Mouse (Mus musculus): ENCODE measurements at regions not wholly inside any gene's neighbourhood (a gene's known extent, or its start where the extent isn't known, plus 50 kb on each side); places are given as distances from the start of the nearest gene placed in this dataset.

GRCm38 (mm10) chr10:116726031-116726430, 144.7 kb upstream of the Cnot2 start:
- ATAC-seq (replicated peaks; ENCODE audit: poor library complexity, severe bottlenecking): peak; percentile 80

DNA sequence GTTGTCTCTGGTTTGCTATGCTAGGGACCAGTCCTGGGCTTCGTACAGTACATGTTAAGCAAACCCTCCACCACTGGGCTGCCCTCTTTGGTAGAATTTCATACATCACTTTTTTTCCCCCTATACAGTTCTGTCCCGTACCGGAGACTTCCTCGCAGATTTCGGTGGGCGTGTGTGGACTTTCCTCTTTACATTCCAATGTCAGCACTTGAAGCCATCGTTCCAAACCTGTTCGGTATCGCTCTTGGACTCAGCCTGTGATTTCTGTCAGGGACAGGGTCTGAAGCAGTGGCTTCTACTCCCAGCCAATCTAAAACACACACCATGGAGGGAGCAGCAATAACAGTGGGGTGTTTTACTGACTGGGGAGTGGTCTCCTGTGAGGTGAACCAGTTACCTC, 140.7 kb upstream of the Cnot2 start:
- ATAC-seq (replicated peaks; ENCODE audit: poor library complexity, severe bottlenecking): no peak

- no peak for ATAC-seq (replicated peaks; ENCODE audit: poor library complexity, severe bottlenecking)
Observed at GRCm38 (mm10) chr10:116719616-116720015, 138.3 kb upstream of the Cnot2 start.

- no peak for ATAC-seq (replicated peaks; ENCODE audit: poor library complexity, severe bottlenecking)
Observed at GRCm38 (mm10) chr10:116717961-116718360, 136.7 kb upstream of the Cnot2 start.

DNA sequence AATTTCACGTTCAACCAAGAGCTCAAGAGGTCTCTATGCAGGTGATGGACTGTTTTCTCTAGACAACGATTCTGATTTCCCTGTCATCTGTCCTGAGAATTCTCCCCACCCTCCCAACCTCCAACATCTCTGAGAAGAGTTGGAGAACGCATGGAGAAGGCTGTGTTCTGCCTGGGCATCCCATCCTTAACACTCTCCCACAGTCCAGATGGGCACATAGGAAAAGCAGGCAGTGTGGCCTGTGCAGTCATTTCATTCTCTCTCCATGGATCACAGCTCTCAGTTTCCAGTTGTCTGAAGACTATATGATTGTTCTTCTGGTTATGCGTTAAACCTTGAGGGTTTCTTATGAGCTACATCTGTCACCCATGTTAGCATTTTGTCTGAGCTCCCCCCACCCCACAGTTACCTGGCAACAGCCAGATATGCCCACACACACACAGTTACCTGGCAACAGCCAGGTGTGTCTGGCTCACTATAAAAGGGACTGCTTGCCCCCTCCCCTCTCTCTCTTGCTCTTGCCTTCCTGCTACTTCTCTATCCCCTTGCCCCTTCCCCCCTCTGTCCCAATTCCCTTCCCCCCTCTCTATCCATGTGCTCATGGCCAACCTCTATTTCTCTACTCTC, 135.8 kb upstream of the Cnot2 start:
- no peak for ATAC-seq (replicated peaks; ENCODE audit: poor library complexity, severe bottlenecking)

DNA sequence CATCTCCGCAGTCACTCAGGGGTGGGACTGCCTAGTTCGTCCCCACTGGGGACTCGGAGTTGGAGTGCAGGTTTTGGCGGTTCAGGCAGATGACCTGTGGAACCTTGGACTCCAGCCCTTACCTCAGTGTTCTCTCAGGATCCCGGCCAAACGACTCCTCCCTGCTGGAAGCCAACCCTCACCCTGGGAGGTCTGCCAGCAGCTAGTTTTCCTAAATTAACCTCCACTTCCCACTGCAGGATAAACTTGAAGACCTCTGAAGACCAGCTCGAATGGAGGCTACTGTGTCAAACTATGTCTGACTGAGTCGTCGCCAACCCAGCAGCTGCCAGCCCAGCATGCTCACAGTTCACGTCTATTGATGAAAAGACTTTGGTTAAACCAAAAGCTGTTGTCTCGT, 132.1 kb upstream of the Cnot2 start:
- no peak for ATAC-seq (replicated peaks; ENCODE audit: poor library complexity, severe bottlenecking)

DNA sequence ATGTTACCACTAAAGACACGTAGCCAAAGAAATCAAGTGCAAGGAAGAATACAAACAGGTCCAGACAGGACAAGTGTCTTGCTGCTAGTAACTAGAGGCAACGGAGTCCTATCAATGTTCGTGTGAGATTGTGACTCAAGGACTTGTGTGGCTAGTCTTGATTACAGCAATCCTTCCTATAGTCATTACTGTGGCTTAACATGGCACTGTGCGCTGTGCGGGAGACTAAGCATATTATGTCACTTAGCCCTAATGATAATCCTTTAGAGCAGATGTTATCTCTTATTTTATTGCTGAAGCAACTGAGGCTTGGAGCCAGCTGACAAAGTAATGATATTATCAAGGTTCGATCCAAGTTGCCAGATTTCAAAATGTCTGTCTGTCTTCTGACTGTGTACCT, 125.7 kb upstream of the Cnot2 start:
- peak; percentile 72 for ATAC-seq (replicated peaks; ENCODE audit: poor library complexity, severe bottlenecking)

GRCm38 (mm10) chr10:116701281-116701680, 120.0 kb upstream of the Cnot2 start:
- ATAC-seq (replicated peaks; ENCODE audit: poor library complexity, severe bottlenecking): no peak

DNA sequence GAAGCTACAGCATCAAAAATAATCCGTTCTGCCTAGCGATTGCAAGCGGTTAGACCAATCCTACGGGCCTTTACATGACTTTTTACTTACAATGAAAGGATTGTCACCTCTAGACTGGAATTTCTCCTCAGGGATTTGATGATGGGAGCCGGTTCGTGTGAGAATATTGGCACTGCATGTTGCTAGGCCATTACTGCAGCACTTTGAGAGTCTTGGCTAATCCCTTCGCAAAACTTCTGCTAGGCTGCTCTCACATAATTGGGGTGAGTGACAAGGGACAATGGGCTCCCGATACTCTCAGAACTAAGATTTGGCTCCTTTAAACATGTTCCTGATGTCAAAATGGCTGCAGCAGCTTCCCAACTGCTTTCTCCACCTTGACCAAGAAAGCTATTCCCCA, 118.4 kb upstream of the Cnot2 start:
- ATAC-seq (replicated peaks; ENCODE audit: poor library complexity, severe bottlenecking): no peak

- ATAC-seq (replicated peaks; ENCODE audit: poor library complexity, severe bottlenecking): no peak
Observed at GRCm38 (mm10) chr10:116697628-116698316, 116.5 kb upstream of the Cnot2 start.

- ATAC-seq (replicated peaks; ENCODE audit: poor library complexity, severe bottlenecking): no peak
Observed at GRCm38 (mm10) chr10:116693816-116694215, 112.5 kb upstream of the Cnot2 start.

DNA sequence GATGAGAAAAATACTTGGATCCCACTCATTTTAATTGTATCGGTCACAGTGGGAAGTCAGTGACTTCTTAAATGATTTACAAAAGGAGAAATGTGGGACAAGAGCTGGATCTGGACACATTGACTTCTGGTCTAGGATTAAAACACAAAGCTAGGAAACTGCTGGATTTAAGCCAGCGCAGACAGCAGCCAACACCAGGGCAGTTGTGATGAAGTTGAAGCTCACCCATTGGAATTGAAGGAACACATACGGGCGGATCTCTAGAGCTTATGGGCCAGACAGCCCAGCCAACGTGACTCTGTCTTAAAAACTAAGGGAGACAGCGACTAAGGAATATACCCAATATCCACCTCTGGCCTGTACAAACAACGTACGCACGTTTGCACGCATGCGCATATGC, 105.4 kb upstream of the Cnot2 start:
- ATAC-seq (replicated peaks; ENCODE audit: poor library complexity, severe bottlenecking): no peak

GRCm38 (mm10) chr10:116683374-116683773, 102.1 kb upstream of the Cnot2 start:
- no peak for ATAC-seq (replicated peaks; ENCODE audit: poor library complexity, severe bottlenecking)

DNA sequence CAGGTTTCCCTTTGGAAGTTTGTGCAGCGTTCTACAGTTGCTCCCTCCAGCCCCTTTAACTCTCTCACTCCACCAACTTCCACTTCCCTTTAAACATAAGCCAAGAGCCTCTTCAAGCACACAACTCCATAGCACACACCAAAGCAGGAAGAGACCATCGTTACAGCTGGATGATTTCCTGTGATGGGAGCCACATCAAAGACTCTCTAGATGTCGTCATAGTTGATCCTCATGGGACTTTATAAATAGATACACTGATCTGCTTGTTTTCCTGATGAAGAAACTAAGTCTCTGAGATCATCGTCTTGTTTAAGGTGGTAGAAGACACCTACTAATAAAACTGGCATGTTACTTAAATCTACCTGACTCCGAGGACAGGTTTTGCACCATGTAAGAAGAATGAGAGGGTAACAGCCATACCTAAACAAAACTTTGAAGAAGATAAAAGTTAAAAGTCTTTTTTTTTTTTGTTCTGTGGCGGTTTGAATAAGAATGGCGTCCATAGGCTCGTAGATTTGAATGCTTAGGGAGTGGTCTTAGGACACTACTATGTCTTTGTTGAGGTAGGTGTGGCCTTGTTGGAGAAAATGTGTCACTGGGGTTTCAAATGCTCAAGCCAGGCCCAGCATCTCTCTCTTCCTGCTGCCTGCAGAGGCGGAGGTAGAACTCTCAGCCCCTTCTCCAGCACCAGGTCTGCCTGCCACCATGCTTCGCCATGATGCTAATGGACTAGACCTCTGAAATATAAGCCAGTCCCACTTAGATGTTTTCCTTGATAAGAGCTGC, 97.8 kb upstream of the Cnot2 start:
- no peak for ATAC-seq (replicated peaks; ENCODE audit: poor library complexity, severe bottlenecking)

GRCm38 (mm10) chr10:116677949-116678348, 96.6 kb upstream of the Cnot2 start:
- no peak for ATAC-seq (replicated peaks; ENCODE audit: poor library complexity, severe bottlenecking)

DNA sequence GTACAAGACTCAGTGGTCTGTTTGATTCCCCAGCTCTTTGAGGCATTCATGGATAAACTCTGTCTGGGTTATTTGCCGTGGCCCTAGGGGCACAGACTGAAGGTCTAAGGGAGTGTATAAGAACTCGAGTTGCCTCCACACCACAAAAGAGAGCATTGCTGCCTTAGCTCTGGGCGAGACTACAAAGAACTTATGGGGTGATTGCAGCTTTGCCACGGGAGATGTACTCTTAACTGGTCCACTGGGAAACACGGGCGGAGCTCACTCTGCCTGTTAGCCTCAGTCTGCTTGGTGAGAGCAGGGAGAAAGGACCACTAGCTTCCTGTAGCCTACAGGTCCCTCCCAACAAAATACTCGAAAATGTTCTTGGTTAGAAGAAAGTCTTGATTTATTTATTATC, 93.9 kb upstream of the Cnot2 start:
- no peak for ATAC-seq (replicated peaks; ENCODE audit: poor library complexity, severe bottlenecking)

- ATAC-seq (replicated peaks; ENCODE audit: poor library complexity, severe bottlenecking): peak; percentile 67
Observed at GRCm38 (mm10) chr10:116674348-116674747, 93.0 kb upstream of the Cnot2 start.

- ATAC-seq (replicated peaks; ENCODE audit: poor library complexity, severe bottlenecking): no peak
Observed at GRCm38 (mm10) chr10:116658162-116658962, 77.1 kb upstream of the Cnot2 start.

DNA sequence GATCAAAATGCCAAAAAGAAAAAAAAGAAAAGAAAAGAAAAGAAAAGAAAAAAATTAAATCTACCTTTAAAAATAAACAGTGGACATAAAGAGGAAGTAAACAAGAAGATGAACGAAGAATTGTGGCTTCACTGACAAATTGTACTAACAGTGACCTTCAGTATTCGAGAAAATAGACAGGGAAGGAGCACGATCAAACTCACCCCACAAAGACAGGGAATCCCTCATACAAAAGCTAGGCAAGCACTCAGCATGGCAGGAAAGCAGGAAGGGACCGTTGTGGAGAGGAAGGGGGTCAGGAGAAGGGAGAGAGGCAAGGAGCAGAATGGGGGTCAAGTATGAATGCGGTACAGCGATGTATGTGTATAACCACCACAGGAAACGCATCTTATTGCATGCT, 74.6 kb upstream of the Cnot2 start:
- no peak for ATAC-seq (replicated peaks; ENCODE audit: poor library complexity, severe bottlenecking)

DNA sequence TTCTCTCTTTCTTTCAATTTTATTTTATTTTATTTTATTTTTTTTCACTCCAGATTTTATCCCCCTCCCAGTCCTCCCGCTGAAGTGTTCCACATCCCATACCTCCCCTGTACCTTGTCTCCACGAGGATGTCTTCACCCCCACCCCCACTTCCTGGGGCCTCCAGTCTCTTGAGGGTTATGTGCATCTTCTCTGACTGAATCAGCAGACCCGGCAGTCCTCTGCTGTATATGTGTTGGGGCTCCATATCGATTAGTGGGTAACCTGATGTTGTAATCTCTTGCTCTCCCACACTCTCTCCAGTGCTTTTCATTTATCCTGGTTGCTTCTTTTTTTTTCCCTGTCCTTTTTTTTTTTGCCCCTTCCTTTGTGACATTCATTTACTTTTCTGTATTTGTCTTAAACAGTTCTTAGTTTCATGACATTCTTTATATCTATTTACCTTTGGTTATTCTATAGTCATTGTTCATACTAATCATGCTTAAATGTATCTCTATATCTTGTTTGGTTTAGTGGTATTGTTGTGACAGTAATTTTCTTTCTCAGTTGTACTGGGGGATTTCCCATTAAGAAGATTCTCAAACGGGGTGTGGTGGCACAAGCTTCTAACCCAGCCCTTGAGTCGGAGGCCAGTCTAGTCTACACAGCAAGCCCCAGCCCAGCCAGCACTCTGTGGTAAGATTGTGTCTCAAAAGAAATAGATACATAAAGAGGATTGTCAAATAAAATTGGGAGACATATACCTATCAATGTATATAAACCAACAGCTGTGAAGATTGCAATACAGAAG, 73.9 kb upstream of the Cnot2 start:
- ATAC-seq (replicated peaks; ENCODE audit: poor library complexity, severe bottlenecking): no peak

Data from granulocyte monocyte progenitor cell, adult 5-6 weeks (primary cell).